7 mouse cellular contexts compared by ENCODE assay signal in genomic region chr10:50881476-50882069, GRCm38 (mm10). TPM values are rescaled to one million over a fixed set of nuclear protein-coding genes. Genes with fewer than 3 reads are reported as not detected.
A peak's percentile ranks its signal among the peaks of the same experiment; 100 is the strongest.
DNase-seq lines count a peak whose midpoint lies in the region; ATAC-seq and TF ChIP-seq lines count a peak whose summit lies in the region.

No protein-coding gene starts in this region.

- H3K4me2 ChIP-seq in CH12.LX (ENCODE audit: insufficient read depth, low read depth, poor library complexity, severe bottlenecking): no peak overlapping the region

- H3K79me2 ChIP-seq in CH12.LX (replicated peaks; ENCODE audit: control insufficient read depth, extremely low read depth, insufficient read depth, poor library complexity, severe bottlenecking): no peaks in the 10 kb centered on the region

- dilution Hi-C loops in CH12.LX (cut with MboI; ENCODE audit: extremely low pct_ligation_motif_present, extremely low pct_unique_long_range_greater_than_20kb, low sequenced_read_pairs): no loop called here

- H3K4me1 ChIP-seq in kidney, adult 2 months (ENCODE audit: control insufficient read depth, insufficient read depth, low read length): no peaks in the 10 kb centered on the region; the same call in 1 of the 2 replicates
- H3K4me1 ChIP-seq in CH12.LX (ENCODE audit: control insufficient read depth in 1 of 2, insufficient read depth in 2 of 2): peaks cover 0 to 21% of the 10 kb centered on the region in 2 experiments; a peak in 2 of 4 replicates

- peak; percentile 40 for DNase-seq in kidney, adult 2 months
- no peak for DNase-seq in kidney, adult 11 months
- DNase-seq in CH12.LX (ENCODE audit: extremely low read depth) (no peak), Patski (ENCODE audit: low read depth, low spot score) (no peak)
- DNase-seq in kidney, postnatal 14 days: peak; percentile 41
- DNase-seq in layer of hippocampus, adult 11-12 months (ENCODE audit: low spot score): no peak

- H3K4me3 ChIP-seq in kidney, adult 2 months (ENCODE audit: insufficient read depth, low read depth, low read length): no peak overlapping the region
- no peak overlapping the region for H3K4me3 ChIP-seq in CH12.LX (replicated peaks in 1 of 3; ENCODE audit: low read depth in 2 of 3, low read length in 2 of 3, poor library complexity in 1 of 3)

- H3K27ac ChIP-seq in kidney, adult 2 months (ENCODE audit: insufficient read depth, low read depth, low read length): no peak overlapping the region
- H3K27ac ChIP-seq in CH12.LX (ENCODE audit: insufficient read depth, low read depth): no peak overlapping the region

- in situ Hi-C loops in CH12.LX (cut with MboI; ENCODE audit: low pct_ligation_motif_present, low pct_unique_long_range_greater_than_20kb, low sequenced_read_pairs): loop anchor here (25.0 kb wide), 2 partner anchors 406 to 531 kb away; no protein-coding TSS in a partner anchor
- in situ Hi-C loops in Patski (cut with MboI; ENCODE audit: low pct_unique_long_range_greater_than_20kb): no loop called here

- H3K27me3 ChIP-seq in kidney, adult 2 months (replicated peaks; ENCODE audit: control insufficient read depth, insufficient read depth, low read length): no peaks in the 10 kb centered on the region
- no peaks in the 10 kb centered on the region for H3K27me3 ChIP-seq in CH12.LX (replicated peaks)
- H3K27me3 ChIP-seq in Patski: no peaks in the 10 kb centered on the region

- no peaks in the 10 kb centered on the region for H3K9me3 ChIP-seq in CH12.LX (replicated peaks; ENCODE audit: low read length)

- TF ChIP-seq EP300 in CH12.LX (IDR thresholded peaks at IDR 0.05; ENCODE audit: low read length): no peak

- no peak overlapping the region for H3K9ac ChIP-seq in CH12.LX (ENCODE audit: insufficient read depth, low read depth)

- 5% methylated on average over 2 of the region's 2 CpGs for WGBS in kidney, adult 2 months

- CTCF ChIA-PET in Patski (lab: Charles Lee): interaction anchor here (1.2 to 1.7 kb wide), 4 partner anchors 9 to 29 kb away, joined by 3 to 5 read pairs (median 4); no protein-coding TSS in a partner anchor

- TF ChIP-seq RAD21 in CH12.LX (IDR thresholded peaks at IDR 0.05; ENCODE audit: low read depth, low read length): peak; percentile 67

- POLR2A ChIA-PET in Patski (lab: Charles Lee): no interaction called here

- TF ChIP-seq POLR2A in kidney, adult 2 months (IDR thresholded peaks at IDR 0.05; ENCODE audit: low read depth, low read length): no peak
- TF ChIP-seq POLR2A in CH12.LX (IDR thresholded peaks at IDR 0.05; ENCODE audit: low read depth, low read length): no peak

- peak; percentile 57 for TF ChIP-seq CTCF in kidney, adult 2 months (conservative IDR thresholded peaks at IDR 0.05; ENCODE audit: insufficient read depth, insufficient read length, low read depth, low read length)
- TF ChIP-seq CTCF in CH12.LX (conservative IDR thresholded peaks at IDR 0.05 in 1 of 2, IDR thresholded peaks at IDR 0.05 in 1 of 2; ENCODE audit: low read depth in 2 of 2, low read length in 2 of 2) (peak in 1 of 2 experiments; percentile 72; a peak in 3 of 4 replicates), Patski (IDR thresholded peaks at IDR 0.05) (peak; percentile 63)

- no peak for ATAC-seq in Patski
- no peak for ATAC-seq in cerebellum, adult (ENCODE audit: insufficient number of reproducible peaks, low FRiP score, low TSS enrichment)

- H3K36me3 ChIP-seq in kidney, adult 2 months (ENCODE audit: control insufficient read depth, insufficient read depth, low read length): no peaks in the 10 kb centered on the region
- no peaks in the 10 kb centered on the region for H3K36me3 ChIP-seq in CH12.LX (replicated peaks in 1 of 2; ENCODE audit: control insufficient read depth in 1 of 2, insufficient read depth in 1 of 2, low read length in 1 of 2)

TF ChIP-seq in CH12.LX, 34 proteins besides CTCF, POLR2A, EP300 and RAD21:
- TF ChIP-seq POLR2AphosphoS2 (IDR thresholded peaks at IDR 0.05; ENCODE audit: low read depth, low read length): no peak
- TF ChIP-seq SMC3 (IDR thresholded peaks at IDR 0.05; ENCODE audit: low read depth, low read length): peak; percentile 51
TF ChIP-seq in CH12.LX: peak in this region for 1.

RNA-seq across cellular contexts. Expression of gene Sim1, which starts 13.0 kb away (rescaled TPM):
- 4.2 and 5.8 TPM in 2 replicates for polyA plus RNA-seq in kidney, adult 2 months (2012; rRNA removed)
- total RNA-seq in CH12.LX (2012; rRNA removed): 0.04 TPM in 2 replicates
- total RNA-seq in CH12.LX (2014; rRNA removed): 0.07 TPM in 1 of 2 replicates, not detected in the other
- polyA plus RNA-seq in CH12.LX (2012; ENCODE audit: insufficient read length, low read depth): 0.03 and 0.05 TPM in 2 replicates
- polyA plus RNA-seq in Patski (2021): 7.4 TPM

Comparison
In these comparisons a context has a peak if more than half of its experiments do, and no peak if none do; other contexts are left out.
1. DNase-seq: peak in kidney, adult 2 months (single experiment) and kidney, postnatal 14 days (single experiment); none in kidney, adult 11 months (single experiment), CH12.LX (single experiment), Patski (single experiment) and layer of hippocampus, adult 11-12 months (single experiment).